Mouse (Mus musculus) MEL (cell line): ENCODE measurements at regions not wholly inside any gene's neighbourhood (a gene's known extent, or its start where the extent isn't known, plus 50 kb on each side); places are given as distances from the start of the nearest gene placed in this dataset.

Source experiments
- BHLHE40 ChIP-seq: IDR thresholded peaks from 2 replicates; pipeline ENCODE4 v1.6.1; 2012; ENCODE audit warnings: low read depth, mild to moderate bottlenecking, inconsistent platforms, low read length, improper control_type of control experiment, borderline replicate concordance
- CTCF ChIP-seq, 3 experiments: IDR thresholded peaks in 2 of 3; conservative IDR thresholded peaks in 1 of 3; 2 replicates each; pipeline ENCODE4 v1.5.1; 2011 to 2012; ENCODE audit warnings: low read length in 3 of 3, low read depth in 2 of 3, mild to moderate bottlenecking in 2 of 3, improper control_type of control experiment in 1 of 3, inconsistent platforms in 1 of 3, mixed read lengths in 1 of 3, moderate library complexity in 1 of 3; ENCODE audit not compliant: control insufficient read depth in 1 of 3, insufficient read depth in 1 of 3, poor library complexity in 1 of 3, severe bottlenecking in 1 of 3
- EP300 ChIP-seq, 2 experiments: IDR thresholded peaks; 2 replicates each; pipeline ENCODE4 v1.6.1; 2011; ENCODE audit warnings: improper control_type of control experiment in 2 of 2, low read length in 2 of 2, low read depth in 1 of 2, mild to moderate bottlenecking in 1 of 2
- ETS1 ChIP-seq: IDR thresholded peaks from 2 replicates; pipeline ENCODE4 v1.6.1; 2012; ENCODE audit warnings: low read depth, mild to moderate bottlenecking, inconsistent platforms, low read length, improper control_type of control experiment, moderate library complexity
- MAZ ChIP-seq: IDR thresholded peaks from 2 replicates; pipeline ENCODE4 v1.6.1; 2012; ENCODE audit warnings: low read depth, mild to moderate bottlenecking, inconsistent platforms, low read length, improper control_type of control experiment
- POLR2A ChIP-seq, 2 experiments: IDR thresholded peaks; 2 replicates each; pipeline ENCODE4 v1.6.1; 2011 to 2012; ENCODE audit warnings: low read length in 2 of 2, mild to moderate bottlenecking in 2 of 2, control low read depth in 1 of 2, improper control_type of control experiment in 1 of 2, low read depth in 1 of 2, moderate library complexity in 1 of 2; ENCODE audit not compliant: control insufficient read depth in 1 of 2, insufficient read depth in 1 of 2, poor library complexity in 1 of 2

DNA sequence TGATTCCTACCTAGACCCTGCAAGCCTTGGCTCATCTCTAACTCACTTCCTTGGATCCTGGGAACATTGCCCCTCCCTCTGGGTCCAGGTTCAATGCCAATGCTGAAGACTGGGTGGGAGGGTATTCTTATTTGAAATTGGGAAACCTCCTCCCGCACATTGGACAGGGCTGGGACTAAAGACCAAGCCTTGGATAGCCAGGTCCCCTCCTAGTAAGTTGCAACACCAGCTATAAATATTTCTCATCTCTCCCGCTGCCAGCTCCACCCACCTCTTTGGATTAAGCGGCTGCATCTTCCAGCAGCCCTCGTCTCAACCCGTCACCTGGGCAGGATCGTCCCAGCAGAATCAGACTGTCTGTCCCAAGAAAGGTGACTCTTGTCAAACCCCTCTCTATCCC is 170.1 kb downstream of the Bmp7 start:
- TF ChIP-seq CTCF (IDR thresholded peaks at IDR 0.05 in 2 of 3, conservative IDR thresholded peaks at IDR 0.05 in 1 of 3; ENCODE audit: control insufficient read depth in 1 of 3, insufficient read depth in 1 of 3, low read depth in 2 of 3, low read length in 3 of 3, poor library complexity in 1 of 3, severe bottlenecking in 1 of 3) (no peak), MAZ (no peak), BHLHE40 (no peak), POLR2A (IDR thresholded peaks at IDR 0.05; ENCODE audit: control insufficient read depth in 1 of 2, insufficient read depth in 1 of 2, low read depth in 1 of 2, low read length in 2 of 2, poor library complexity in 1 of 2) (no peak), EP300 (IDR thresholded peaks at IDR 0.05; ENCODE audit: low read depth in 1 of 2, low read length in 2 of 2) (no peak), ETS1 (no peak)
